Mouse (Mus musculus) ES-E14 (cell line): ENCODE data around the gene Arhgap9.

Experiments
- HCFC1 ChIP-seq: IDR thresholded peaks from 2 replicates; pipeline ENCODE4 v1.6.1; 2012; ENCODE audit warnings: low read length, inconsistent platforms, borderline replicate concordance; ENCODE audit not compliant: insufficient read depth
- MAFK ChIP-seq: IDR thresholded peaks from 2 replicates; pipeline ENCODE4 v1.6.1; 2014; ENCODE audit warnings: mild to moderate bottlenecking, low read depth, low read length, inconsistent platforms; ENCODE audit not compliant: insufficient read depth

DNA sequence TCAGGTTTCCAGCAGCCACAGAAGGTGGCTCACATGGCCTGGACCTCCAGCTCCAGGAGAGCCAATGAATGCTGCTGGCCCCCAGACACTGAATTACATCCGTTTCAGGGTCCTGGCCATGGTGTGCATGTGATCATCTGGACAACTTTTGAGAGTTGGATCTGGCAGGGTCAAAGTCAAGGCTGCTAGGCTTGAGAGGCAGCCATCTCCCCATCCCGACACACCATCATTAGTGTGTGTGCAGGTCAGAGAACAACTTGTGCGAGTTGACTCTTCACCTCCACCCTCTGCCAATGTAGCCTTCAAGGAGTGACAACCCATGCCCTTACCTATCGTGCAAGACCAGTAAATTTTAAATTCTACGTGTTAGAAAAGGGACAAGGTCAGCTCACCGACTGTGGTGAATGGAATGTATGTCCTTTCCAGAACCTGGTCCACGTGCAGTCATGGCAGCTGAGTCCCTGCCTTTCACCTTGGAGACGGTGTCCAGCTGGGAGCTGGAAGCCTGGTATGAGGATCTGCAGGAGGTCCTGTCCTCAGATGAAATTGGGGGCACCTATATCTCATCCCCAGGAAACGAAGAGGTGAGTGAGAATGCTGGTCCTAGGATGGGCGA is 26.8 kb upstream of the Arhgap9 start:
- no peak for TF ChIP-seq HCFC1
- TF ChIP-seq MAFK: no peak
